Mouse (Mus musculus) liver, adult 10 weeks (tissue): Measurements from ENCODE around the gene Cxadr. TPM values are rescaled to one million over a fixed set of nuclear protein-coding genes. Genes with fewer than 3 reads are reported as not detected.

ENCODE experiments used
- polyA plus RNA-seq: library from polyadenylated mRNA; stranded (reverse); fragments of 350-450 nt; fragmentation: Illumina TruSeq; extraction: RNeasy Lipid Tissue Mini Kit (QIAGEN cat#74804); gene quantifications from one replicate; pipeline ENCODE4 v1.2.3, GENCODE M21; 2014; ENCODE audit warnings: low read depth, low replicate concordance

Gene Cxadr
- polyA plus RNA-seq: 64.8 TPM

DNA sequence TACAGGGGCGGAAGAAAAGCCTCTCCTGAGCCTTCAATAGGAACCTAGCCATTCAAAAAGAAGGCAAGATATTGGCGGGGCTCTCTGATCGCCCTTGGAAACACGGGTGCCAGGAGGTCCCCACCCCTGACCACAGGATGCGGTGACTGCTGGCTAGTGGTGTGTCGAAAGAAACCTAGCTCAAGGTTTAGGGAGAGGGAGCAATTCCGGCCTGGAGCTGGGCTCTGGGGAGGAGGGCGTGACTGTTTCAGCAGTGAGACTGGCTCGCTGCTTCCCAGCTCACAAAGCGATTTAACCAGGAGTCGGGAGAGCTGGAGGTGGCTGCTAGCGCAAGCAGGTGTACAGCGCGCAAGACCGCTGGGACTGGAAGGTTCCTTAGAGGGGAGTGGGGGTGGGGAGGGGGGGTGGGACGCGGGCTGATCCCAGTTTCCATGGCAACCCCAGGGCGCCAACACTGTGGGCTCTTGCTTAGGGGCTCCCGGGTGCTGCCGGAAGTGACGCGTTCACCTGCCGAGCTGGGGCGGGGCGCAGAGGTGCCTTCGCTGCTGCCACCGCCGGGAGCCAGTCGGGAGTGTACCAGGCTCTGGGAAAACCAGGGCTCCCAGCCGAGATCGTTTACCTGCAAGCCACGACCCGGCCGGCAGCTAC, at the start of gene Cxadr:
TSS of gene Cxadr (plus strand) at position 307 of the 648 bp plus-strand sequence.

DNA sequence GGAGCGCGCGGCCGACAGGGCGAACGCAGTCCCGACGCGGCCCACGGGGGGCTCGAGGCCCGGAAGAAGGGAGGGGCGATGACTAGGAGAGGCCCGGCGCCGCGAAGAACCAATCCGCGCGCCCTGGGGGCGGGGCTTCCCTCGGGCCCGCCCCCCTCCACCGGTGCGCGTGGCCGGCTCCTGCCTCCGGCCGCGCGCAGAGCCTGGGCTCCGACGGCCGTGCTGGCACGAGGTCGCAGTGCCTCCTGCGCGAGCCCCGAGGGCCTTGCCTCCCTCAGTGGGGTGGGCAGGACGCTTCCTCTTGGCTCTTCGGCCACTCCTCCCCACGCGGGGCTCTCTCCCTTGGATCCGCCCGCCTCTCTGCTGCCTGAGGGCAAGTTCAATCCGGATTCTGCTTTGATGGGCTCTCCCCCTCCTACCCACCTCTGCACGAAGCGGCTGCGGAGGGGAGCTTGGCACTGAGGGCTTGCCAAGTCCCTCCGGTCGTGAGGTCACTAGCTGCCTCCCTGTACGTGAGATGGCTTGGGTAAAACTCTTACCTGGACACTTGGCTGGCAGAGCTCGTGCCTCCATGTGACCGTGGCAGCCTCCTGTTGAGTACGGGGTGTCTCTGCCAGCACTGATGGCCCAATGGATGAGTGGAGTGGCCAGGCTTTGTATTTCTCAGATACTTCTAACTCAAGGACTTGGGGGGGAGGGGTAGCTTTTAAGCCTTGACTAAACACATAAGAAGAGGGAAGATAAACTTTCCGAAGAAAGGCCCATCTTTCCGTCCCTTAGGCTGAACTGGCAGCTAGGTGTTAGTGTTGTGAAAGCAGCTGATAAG, 75.7 kb downstream of the Cxadr start, which contains the start of gene Btg3:
TSS of gene Btg3 (minus strand) at position 448 of the 826 bp plus-strand sequence.

Other genes with a start within 250 kb of the Cxadr start
- 8.4 TPM for gene Btg3, start 75.7 kb downstream of the Cxadr start, polyA plus RNA-seq